Mouse (Mus musculus) right cerebral cortex, postnatal 25 days (tissue): ENCODE data around the gene Idua.

Experiments
- DNase-seq: peaks from one replicate; pipeline ENCODE4 v3.0.0; 2022

Idua gene

GRCm38 (mm10) chr5:108726557-108727248 lies 66.6 kb downstream of the Idua start:
- DNase-seq, result peak; percentile 49

DNA sequence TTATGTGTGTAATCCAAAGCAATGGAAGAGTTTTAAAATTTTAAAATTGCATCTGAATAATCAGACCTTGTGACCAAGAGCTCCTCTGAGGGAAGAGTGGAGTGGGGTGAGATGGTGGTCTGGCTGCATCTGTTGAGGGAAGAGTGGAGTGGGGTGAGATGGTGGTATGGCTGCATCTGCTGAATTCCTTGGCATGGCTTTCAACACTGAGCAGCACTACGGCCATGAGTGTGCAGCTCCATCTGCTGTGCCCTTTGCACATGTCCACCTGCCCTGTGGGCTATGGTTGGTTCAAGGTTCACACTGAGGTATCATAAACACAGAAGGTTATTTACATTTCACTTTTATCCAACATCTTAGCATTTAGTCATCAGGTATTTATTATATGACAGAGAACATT lies 67.3 kb downstream of the Idua start:
- DNase-seq, result no peak
